Mouse (Mus musculus): ENCODE data around the gene Lgr6.

- TF ChIP-seq POLR2A (IDR thresholded peaks at IDR 0.05; ENCODE audit: borderline replicate concordance, extremely low read depth, insufficient read depth, insufficient read length, poor library complexity, severe bottlenecking) (no peak), CTCF (IDR thresholded peaks at IDR 0.05; ENCODE audit: borderline replicate concordance, extremely low read depth, insufficient read depth, insufficient read length) (no peak)
Measured at GRCm38 (mm10) chr1:134998231-134998630, 106.8 kb downstream of the Lgr6 start.

Measured in brain, embryonic 14.5 days (tissue).